Comparison of ENCODE assay signal across 10 mouse cellular contexts in genomic region chr19:10060783-10061590, GRCm38 (mm10). TPM values are rescaled to one million over a fixed set of nuclear protein-coding genes. Genes with fewer than 3 reads are reported as not detected.
DNase-seq lines count a peak whose midpoint lies in the region; ATAC-seq and TF ChIP-seq lines count a peak whose summit lies in the region.
"Had no signal": no experiment of that assay in that cellular context is flagged by ENCODE, and none has a peak within 500 bp of the region (broad histone marks: within the 10 kb centered on the region; RNA-seq: fewer than 3 reads in every experiment).

No protein-coding gene starts in this region.

- intact Hi-C loops in heart, postnatal 25 days (cut with DNase I) = no loop called here

- no peaks in the 10 kb centered on the region for H3K9me3 ChIP-seq in heart, embryonic 10.5 days
- no peaks in the 10 kb centered on the region for H3K9me3 ChIP-seq in intestine, embryonic 15.5 days
- no peaks in the 10 kb centered on the region for H3K9me3 ChIP-seq in midbrain, postnatal 0 days (ENCODE audit: low read length)
- no peaks in the 10 kb centered on the region for H3K9me3 ChIP-seq in kidney, embryonic 16.5 days (ENCODE audit: low read length)

- H3K27ac ChIP-seq in heart, embryonic 10.5 days = peak overlapping the region; percentile 53; the same call in 1 of the 2 replicates
- H3K27ac ChIP-seq in bone marrow, adult 2 months (ENCODE audit: control insufficient read depth, insufficient read depth, low read depth, low read length, poor library complexity) = peak overlapping the region; percentile 79
- peak overlapping the region; percentile 79 for H3K27ac ChIP-seq in intestine, embryonic 15.5 days
- peak overlapping the region; percentile 57 for H3K27ac ChIP-seq in midbrain, postnatal 0 days (ENCODE audit: low read depth, low read length)
- H3K27ac ChIP-seq in kidney, embryonic 16.5 days (ENCODE audit: low read length) = no peak overlapping the region

- H3K36me3 ChIP-seq in heart, embryonic 10.5 days = peaks cover 81% of the 10 kb centered on the region
- peaks cover 36% of the 10 kb centered on the region for H3K36me3 ChIP-seq in intestine, embryonic 15.5 days
- H3K36me3 ChIP-seq in midbrain, postnatal 0 days (ENCODE audit: insufficient read depth, low read length) = peaks cover 66% of the 10 kb centered on the region
- peaks cover 39% of the 10 kb centered on the region for H3K36me3 ChIP-seq in kidney, embryonic 16.5 days (ENCODE audit: insufficient read depth, low read length)

- WGBS in heart, embryonic 10.5 days = 50% methylated on average over 8 of the region's 8 CpGs
- WGBS in bone marrow, adult 2 months = 35% methylated on average over 8 of the region's 8 CpGs
- WGBS in intestine, embryonic 15.5 days = 45% methylated on average over 8 of the region's 8 CpGs
- 41% methylated on average over 8 of the region's 8 CpGs for WGBS in midbrain, postnatal 0 days
- WGBS in kidney, embryonic 16.5 days = 57% methylated on average over 8 of the region's 8 CpGs

- H3K27me3 ChIP-seq in heart, embryonic 10.5 days (ENCODE audit: insufficient read depth, poor library complexity, severe bottlenecking) = no peaks in the 10 kb centered on the region
- H3K27me3 ChIP-seq in intestine, embryonic 15.5 days (replicated peaks) = no peaks in the 10 kb centered on the region
- H3K27me3 ChIP-seq in midbrain, postnatal 0 days (ENCODE audit: insufficient read depth, low read length) = no peaks in the 10 kb centered on the region
- H3K27me3 ChIP-seq in kidney, embryonic 16.5 days (ENCODE audit: insufficient read depth, low read length) = no peaks in the 10 kb centered on the region

- TF ChIP-seq POLR2A in bone marrow, adult 2 months (IDR thresholded peaks at IDR 0.05; ENCODE audit: borderline replicate concordance, control insufficient read depth, low read depth, low read length) = no peak

- ATAC-seq in intestine, embryonic 15.5 days = peak; percentile 44
- ATAC-seq in midbrain, postnatal 0 days (ENCODE audit: low FRiP score) = no peak
- no peak for ATAC-seq in kidney, embryonic 16.5 days (ENCODE audit: low FRiP score, low TSS enrichment)

- H3K9ac ChIP-seq in intestine, embryonic 15.5 days = peak overlapping the region; percentile 23; the same call in 1 of the 2 replicates
- no peak overlapping the region for H3K9ac ChIP-seq in midbrain, postnatal 0 days (replicated peaks; ENCODE audit: low read length, poor library complexity, severe bottlenecking)
- no peak overlapping the region for H3K9ac ChIP-seq in kidney, embryonic 16.5 days (replicated peaks; ENCODE audit: low read length)

- peak; percentile 84 for DNase-seq in heart, embryonic 10.5 days (ENCODE audit: low spot score)
- no peak for DNase-seq in heart, postnatal 25 days (ENCODE audit: low spot score)
- no peak for DNase-seq in midbrain, postnatal 0 days (ENCODE audit: low spot score)
- DNase-seq in urinary bladder, postnatal 14 days (ENCODE audit: low spot score) = no peak
- DNase-seq in adrenal gland, postnatal 25 days = no peak
- DNase-seq: kidney, postnatal 10 days had no signal

- TF ChIP-seq CTCF in bone marrow, adult 2 months (IDR thresholded peaks at IDR 0.05; ENCODE audit: control insufficient read depth, insufficient read depth, low read length) = no peak
- no peak for TF ChIP-seq CTCF in midbrain, postnatal 0 days (IDR thresholded peaks at IDR 0.05)

- peaks cover 19% of the 10 kb centered on the region for H3K4me1 ChIP-seq in heart, embryonic 10.5 days
- H3K4me1 ChIP-seq in bone marrow, adult 2 months (ENCODE audit: control insufficient read depth, insufficient read depth, low read length) = peaks cover 14% of the 10 kb centered on the region
- H3K4me1 ChIP-seq in intestine, embryonic 15.5 days (replicated peaks) = peaks cover 28% of the 10 kb centered on the region
- no peaks in the 10 kb centered on the region; the same call in 1 of the 2 replicates for H3K4me1 ChIP-seq in midbrain, postnatal 0 days (ENCODE audit: insufficient read depth, low read length)
- peaks cover 13% of the 10 kb centered on the region for H3K4me1 ChIP-seq in kidney, embryonic 16.5 days (ENCODE audit: insufficient read depth, low read length)

- H3K4me3 ChIP-seq in heart, embryonic 10.5 days = no peak overlapping the region
- H3K4me3 ChIP-seq in bone marrow, adult 2 months (replicated peaks; ENCODE audit: control insufficient read depth, low read depth, low read length) = no peak overlapping the region
- H3K4me3 ChIP-seq in intestine, embryonic 15.5 days (replicated peaks) = no peak overlapping the region
- H3K4me3 ChIP-seq in midbrain, postnatal 0 days (ENCODE audit: low read depth, low read length) = no peak overlapping the region
- no peak overlapping the region for H3K4me3 ChIP-seq in kidney, embryonic 16.5 days (ENCODE audit: low read length)

- peak overlapping the region; percentile 22; the same call in 1 of the 2 replicates for H3K4me2 ChIP-seq in intestine, embryonic 15.5 days (replicated peaks)
- no peak overlapping the region for H3K4me2 ChIP-seq in midbrain, postnatal 0 days (ENCODE audit: low read depth, low read length, poor library complexity, severe bottlenecking)
- H3K4me2 ChIP-seq in kidney, embryonic 16.5 days (replicated peaks; ENCODE audit: low read depth, low read length) = no peak overlapping the region

RNA-seq across cellular contexts. Expression of gene Fads3, which starts 19.6 kb away (rescaled TPM):
- 16.5 and 19.0 TPM in 2 replicates for polyA plus RNA-seq in heart, embryonic 10.5 days (2016; fragmentation: Nextera tagmentation; extraction: Ambion mirVana)
- total RNA-seq in heart, postnatal 25 days (2021) = 10 to 100 TPM; 35.9 to 36.0 TPM
- polyA plus RNA-seq in bone marrow, adult 2 months (2011; ENCODE audit: insufficient read depth, insufficient read length, low replicate concordance, missing spikeins) = 6.6 and 12.5 TPM in 2 replicates
- polyA plus RNA-seq in intestine, embryonic 15.5 days (2015; fragmentation: Nextera tagmentation; extraction: Ambion mirVana) = 15.1 and 16.3 TPM in 2 replicates
- total RNA-seq in midbrain, postnatal 0 days (2014; rRNA removed) = 74.6 and 92.8 TPM in 2 replicates
- polyA plus RNA-seq in midbrain, postnatal 0 days (2015; fragmentation: Nextera tagmentation; extraction: Ambion mirVana) = 38.8 and 39.2 TPM in 2 replicates
- polyA plus RNA-seq in kidney, embryonic 16.5 days (2015; fragmentation: Nextera tagmentation; extraction: Ambion mirVana) = 30.1 and 36.5 TPM in 2 replicates
- total RNA-seq in adrenal gland, postnatal 25 days (2021) = 9.5 and 15.1 TPM in 2 replicates

RNA-seq across cellular contexts. Expression of gene Fads2, which starts 40.6 kb away (rescaled TPM):
- polyA plus RNA-seq in heart, embryonic 10.5 days (2016; fragmentation: Nextera tagmentation; extraction: Ambion mirVana) = 72.7 and 87.6 TPM in 2 replicates
- 1 to 10 TPM; 5.2 to 5.4 TPM for total RNA-seq in heart, postnatal 25 days (2021)
- 10.1 and 17.5 TPM in 2 replicates for polyA plus RNA-seq in bone marrow, adult 2 months (2011; ENCODE audit: insufficient read depth, insufficient read length, low replicate concordance, missing spikeins)
- 194 and 205 TPM in 2 replicates for polyA plus RNA-seq in intestine, embryonic 15.5 days (2015; fragmentation: Nextera tagmentation; extraction: Ambion mirVana)
- 278 and 306 TPM in 2 replicates for total RNA-seq in midbrain, postnatal 0 days (2014; rRNA removed)
- 260 and 275 TPM in 2 replicates for polyA plus RNA-seq in midbrain, postnatal 0 days (2015; fragmentation: Nextera tagmentation; extraction: Ambion mirVana)
- 76.1 and 85.9 TPM in 2 replicates for polyA plus RNA-seq in kidney, embryonic 16.5 days (2015; fragmentation: Nextera tagmentation; extraction: Ambion mirVana)
- 1,800 and 1,888 TPM in 2 replicates for total RNA-seq in adrenal gland, postnatal 25 days (2021)

RNA-seq across cellular contexts. Expression of gene Rab3il1, which starts 59.5 kb away (rescaled TPM):
- polyA plus RNA-seq in heart, embryonic 10.5 days (2016; fragmentation: Nextera tagmentation; extraction: Ambion mirVana) = 51.5 and 57.6 TPM in 2 replicates
- total RNA-seq in heart, postnatal 25 days (2021) = 1 to 10 TPM; 8.9 to 9.3 TPM
- 89.7 and 115 TPM in 2 replicates for polyA plus RNA-seq in bone marrow, adult 2 months (2011; ENCODE audit: insufficient read depth, insufficient read length, low replicate concordance, missing spikeins)
- polyA plus RNA-seq in intestine, embryonic 15.5 days (2015; fragmentation: Nextera tagmentation; extraction: Ambion mirVana) = 34.7 and 35.0 TPM in 2 replicates
- total RNA-seq in midbrain, postnatal 0 days (2014; rRNA removed) = 20.6 and 23.3 TPM in 2 replicates
- polyA plus RNA-seq in midbrain, postnatal 0 days (2015; fragmentation: Nextera tagmentation; extraction: Ambion mirVana) = 21.7 and 23.5 TPM in 2 replicates
- 32.0 and 34.6 TPM in 2 replicates for polyA plus RNA-seq in kidney, embryonic 16.5 days (2015; fragmentation: Nextera tagmentation; extraction: Ambion mirVana)
- 3.5 and 5.8 TPM in 2 replicates for total RNA-seq in adrenal gland, postnatal 25 days (2021)

RNA-seq across cellular contexts. Expression of gene Best1, which starts 59.6 kb away (rescaled TPM):
- 0.73 and 0.95 TPM in 2 replicates for polyA plus RNA-seq in heart, embryonic 10.5 days (2016; fragmentation: Nextera tagmentation; extraction: Ambion mirVana)
- under 1 TPM in 1 of 2 experiments, not detected in 1; 0.10 TPM for total RNA-seq in heart, postnatal 25 days (2021)
- polyA plus RNA-seq in bone marrow, adult 2 months (2011; ENCODE audit: insufficient read depth, insufficient read length, low replicate concordance, missing spikeins) = not detected in 2 replicates
- polyA plus RNA-seq in intestine, embryonic 15.5 days (2015; fragmentation: Nextera tagmentation; extraction: Ambion mirVana) = 0.50 and 0.58 TPM in 2 replicates
- 2.5 and 4.1 TPM in 2 replicates for total RNA-seq in midbrain, postnatal 0 days (2014; rRNA removed)
- polyA plus RNA-seq in midbrain, postnatal 0 days (2015; fragmentation: Nextera tagmentation; extraction: Ambion mirVana) = 2.9 and 3.5 TPM in 2 replicates
- polyA plus RNA-seq in kidney, embryonic 16.5 days (2015; fragmentation: Nextera tagmentation; extraction: Ambion mirVana) = 1.4 and 1.9 TPM in 2 replicates
- 0.97 TPM in 1 of 2 replicates, not detected in the other for total RNA-seq in adrenal gland, postnatal 25 days (2021)
- polyA plus RNA-seq: erythroblast, embryonic 14.5 days had no signal
